ENCODE assay signal across 16 mouse cellular contexts in the genomic region with DNA sequence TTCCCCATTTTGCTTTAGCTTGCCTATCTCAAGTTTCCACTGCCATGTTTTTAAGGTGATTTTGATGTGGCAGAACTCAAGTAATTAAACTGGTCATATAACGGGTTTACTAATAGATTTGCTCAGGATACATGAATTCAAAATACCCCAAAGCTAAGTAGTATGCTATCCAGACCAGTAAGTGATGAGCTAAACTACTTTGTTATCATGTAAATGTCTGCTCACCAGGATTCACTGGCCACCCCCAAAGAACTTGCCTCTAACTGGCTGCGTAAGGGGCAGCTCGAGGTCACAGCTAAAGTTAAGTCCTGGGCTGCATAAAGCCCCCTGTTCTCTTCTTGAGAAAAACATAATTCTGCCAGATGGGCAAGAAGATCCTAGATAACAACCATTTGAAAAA. TPM values are rescaled to one million over a fixed set of nuclear protein-coding genes. Genes with fewer than 3 reads are reported as not detected.
"Had no signal": no experiment of that assay in that cellular context is flagged by ENCODE, and none has a peak within 500 bp of the region (broad histone marks: within the 10 kb centered on the region; RNA-seq: fewer than 3 reads in every experiment).

No protein-coding gene starts in this region.

- DNase-seq: cerebellum, postnatal 10 days; cerebellum, postnatal 14 days; cerebellum, postnatal 25 days; cerebellum, postnatal 36 days; embryo, embryonic 11 days; forebrain, postnatal 0 days; gastrocnemius, adult 2 months; gastrocnemius, postnatal 10 days; gastrocnemius, postnatal 14 days; gastrocnemius, postnatal 25 days; gastrocnemius, postnatal 36 days; heart, adult 11 months; heart, adult 18-20 months; heart, adult 2 months had no signal

RNA-seq across cellular contexts. Expression of a gene that starts 46.3 kb away (rescaled TPM):
- total RNA-seq: common myeloid progenitor, adult 5-6 weeks; granulocyte monocyte progenitor cell, adult 5-6 weeks had no signal
